Mouse (Mus musculus) lung, postnatal 0 days (tissue): ENCODE results near the gene Capn12. TPM values are rescaled to one million over a fixed set of nuclear protein-coding genes. Genes with fewer than 3 reads are reported as not detected.

Source experiments
- ATAC-seq: fragments of 200-750 bp; cut with Nextera tagmentation; 2 replicates; pipeline ENCODE4 v1.8.0; 2017; ENCODE audit warnings: moderate library complexity
- DNase-seq: peaks from one replicate; pipeline ENCODE4 v3.0.0-alpha.2; 2016; ENCODE audit warnings: low spot score
- H3K27ac ChIP-seq: fragments of 300-500 bp; sonication (generic); 2 replicates; pipeline ENCODE4 v1.5.1; 2014; ENCODE audit warnings: antibody characterized with exemption, mild to moderate bottlenecking, low read length, mixed read lengths
- H3K27me3 ChIP-seq: fragments of 300-500 bp; sonication (generic); replicated peaks from 2 replicates; pipeline ENCODE4 v1.6.1; 2014; ENCODE audit warnings: low read length, mixed read lengths; ENCODE audit not compliant: insufficient read depth
- H3K36me3 ChIP-seq: fragments of 300-500 bp; sonication (generic); 2 replicates; pipeline ENCODE4 v1.6.1; 2014; ENCODE audit warnings: low read length, mixed read lengths; ENCODE audit not compliant: insufficient read depth
- H3K4me1 ChIP-seq: fragments of 300-500 bp; sonication (generic); 2 replicates; pipeline ENCODE4 v1.6.1; 2014; ENCODE audit warnings: antibody characterized with exemption, low read depth, low read length, mixed read lengths; ENCODE audit not compliant: insufficient read depth
- H3K4me2 ChIP-seq: fragments of 300-500 bp; sonication (generic); replicated peaks from 2 replicates; pipeline ENCODE4 v1.6.1; 2014; ENCODE audit warnings: low read depth, mild to moderate bottlenecking, low read length, moderate library complexity, mixed read lengths
- H3K4me3 ChIP-seq: fragments of 300-500 bp; sonication (generic); 2 replicates; pipeline ENCODE4 v1.5.1; 2014; ENCODE audit warnings: low read depth, low read length
- H3K9ac ChIP-seq: fragments of 300-500 bp; sonication (generic); replicated peaks from 2 replicates; pipeline ENCODE4 v1.6.1; 2014; ENCODE audit warnings: low read depth, mild to moderate bottlenecking
- H3K9me3 ChIP-seq: fragments of 300-500 bp; sonication (generic); 2 replicates; pipeline ENCODE4 v1.6.1; 2016; ENCODE audit warnings: low read length, mixed read lengths
- CTCF ChIP-seq: IDR thresholded peaks from 2 replicates; pipeline ENCODE4 v1.5.1; 2016; ENCODE audit warnings: antibody characterized with exemption, mild to moderate bottlenecking
- EP300 ChIP-seq: IDR thresholded peaks from 2 replicates; pipeline ENCODE4 v1.6.1; 2016; ENCODE audit warnings: antibody characterized with exemption, mild to moderate bottlenecking, control low read depth
- WGBS: fragments of 180-500 bp; shearing (Covaris S2); extraction: QIAGEN DNeasy Blood & Tissue Kit; methylation state at CpG from one replicate; pipeline ENCODE4 v1.1.7; 2014; 5-methylcytosine and 5-hydroxymethylcytosine counted together
- polyA plus RNA-seq: library from polyadenylated mRNA; unstranded; fragments of >200 nt; fragmentation: Nextera tagmentation; extraction: Ambion mirVana; gene quantifications from 2 replicates; pipeline ENCODE4 v1.2.1, GENCODE M21; 2015

Gene Capn12
- polyA plus RNA-seq, 1 experiment from 2014 or later = 0.33 TPM

DNA sequence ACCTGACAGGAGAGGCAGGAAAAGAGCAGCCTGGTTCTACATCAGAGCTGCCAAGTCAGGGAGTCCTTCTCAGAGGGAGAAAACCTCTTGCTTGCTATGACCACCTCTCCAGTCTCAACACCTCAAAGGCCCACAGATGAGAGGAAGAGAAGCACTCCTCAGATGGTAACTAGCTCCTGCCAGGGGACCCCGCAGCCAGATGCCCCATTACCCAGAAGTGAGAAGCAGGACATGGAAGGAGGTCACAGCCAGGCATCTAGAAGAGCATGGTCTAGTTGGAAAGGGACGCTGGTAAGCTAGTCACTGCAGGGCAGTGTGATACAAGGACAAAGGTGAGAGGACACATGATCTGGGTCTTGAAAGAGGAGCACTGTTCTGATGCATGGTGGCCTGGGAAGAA lies 52.6 kb downstream of the Capn12 start:
- 90% methylated on average over 2 of the region's 2 CpGs for WGBS
- Histone ChIP-seq H3K27me3 (no peaks in the 10 kb centered on the region), H3K9me3 (no peaks in the 10 kb centered on the region), H3K4me2 (no peak overlapping the region), H3K27ac (no peak overlapping the region; the same call in 1 of the 2 replicates), H3K4me3 (no peak overlapping the region), H3K4me1 (peaks cover 33% of the 10 kb centered on the region; the same call in 1 of the 2 replicates), H3K9ac (no peak overlapping the region), H3K36me3 (0 out of 2 replicates have a peak, but pooled peaks cover 5% of the 10 kb centered on the region)
- ATAC-seq = no peak
- TF ChIP-seq EP300 (no peak), CTCF (no peak)
- DNase-seq = no peak

DNA sequence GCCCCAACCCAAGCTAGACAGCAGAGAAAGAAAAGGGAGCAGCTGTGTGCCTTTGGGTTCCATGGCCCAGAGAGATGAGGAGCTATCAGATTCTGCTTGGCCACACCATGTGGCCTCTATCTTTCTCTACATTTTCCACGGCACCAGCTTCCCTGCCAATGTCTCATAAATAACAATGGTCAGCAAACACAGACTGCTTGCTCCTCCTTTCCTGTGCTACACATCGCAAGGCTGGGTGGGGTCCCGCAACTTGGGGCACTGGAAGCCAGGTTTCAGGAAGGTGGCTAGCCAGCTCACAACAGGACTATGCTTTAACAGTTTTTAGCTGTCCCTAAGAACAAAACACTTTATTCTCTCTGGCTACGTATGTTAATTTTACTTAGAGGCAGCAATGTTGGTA lies 55.6 kb downstream of the Capn12 start:
- H3K27me3 ChIP-seq = no peaks in the 10 kb centered on the region
- DNase-seq = peak; percentile 55
- peak overlapping the region; percentile 52 for H3K27ac ChIP-seq
- H3K4me1 ChIP-seq = peaks cover 41% of the 10 kb centered on the region; the same call in 1 of the 2 replicates
- no peak overlapping the region for H3K9ac ChIP-seq
- no peak overlapping the region for H3K4me2 ChIP-seq
- no peak for TF ChIP-seq CTCF
- TF ChIP-seq EP300 = peak; percentile 39; the same call in 1 of the 2 replicates
- 45% methylated on average over 4 of the region's 4 CpGs for WGBS
- no peak overlapping the region for H3K4me3 ChIP-seq
- peak; percentile 32; the same call in 1 of the 2 replicates for ATAC-seq
- 0 out of 2 replicates have a peak, but pooled peaks cover 5% of the 10 kb centered on the region for H3K36me3 ChIP-seq
- no peaks in the 10 kb centered on the region for H3K9me3 ChIP-seq

GRCm38 (mm10) chr7:28938654-28939053 lies 57.4 kb downstream of the Capn12 start:
- Histone ChIP-seq H3K9ac (no peak overlapping the region), H3K4me1 (peaks cover 36% of the 10 kb centered on the region; the same call in 1 of the 2 replicates), H3K27me3 (no peaks in the 10 kb centered on the region), H3K9me3 (no peaks in the 10 kb centered on the region), H3K27ac (0 out of 2 replicates have a peak overlapping the region, but pooled peaks have one; percentile 77), H3K36me3 (0 out of 2 replicates have a peak, but pooled peaks cover 5% of the 10 kb centered on the region), H3K4me2 (no peak overlapping the region), H3K4me3 (no peak overlapping the region)
- DNase-seq (no peak), ATAC-seq (0 out of 2 replicates have a peak, but pooled peaks have one; percentile 9)
- 82% methylated on average over 4 of the region's 4 CpGs for WGBS
- peak; percentile 48 for TF ChIP-seq CTCF
- TF ChIP-seq EP300 = no peak

DNA sequence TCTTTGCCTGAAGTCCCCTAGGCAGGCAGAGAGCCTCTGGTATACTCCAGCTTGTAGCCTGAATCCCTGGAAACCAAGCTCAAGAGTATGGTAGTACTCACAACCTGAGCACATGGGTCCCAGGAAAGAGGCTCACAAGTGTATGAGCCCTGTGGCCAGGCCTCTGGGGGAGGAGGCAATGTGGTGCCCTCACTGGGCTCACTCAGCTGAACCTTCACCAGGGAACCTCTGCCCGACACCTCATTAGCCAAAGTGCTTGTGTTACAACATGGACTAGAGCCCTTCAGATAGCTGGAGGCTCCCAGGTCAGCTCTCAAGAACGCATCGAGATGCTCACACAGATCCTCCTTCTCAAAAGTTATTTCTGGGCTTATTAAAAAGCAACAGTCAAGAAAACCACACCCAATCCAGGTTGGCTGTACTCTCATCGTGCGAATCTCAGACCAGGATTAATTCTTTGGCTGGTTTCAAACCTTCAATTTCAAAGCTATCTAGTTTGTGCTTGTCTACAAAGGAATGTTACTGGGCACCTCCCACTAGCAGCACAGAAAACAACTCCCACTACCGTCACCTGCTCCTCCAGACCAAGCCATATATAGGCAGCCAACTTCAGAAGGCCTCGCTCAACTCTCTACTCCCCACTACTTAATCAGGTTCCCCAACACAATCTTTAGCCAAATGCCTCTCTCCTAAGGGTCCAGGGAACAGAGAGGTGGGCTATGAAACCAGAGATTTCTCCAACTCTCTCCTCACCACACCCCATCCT lies 58.4 kb downstream of the Capn12 start:
- Histone ChIP-seq H3K27me3 (no peaks in the 10 kb centered on the region), H3K9me3 (no peaks in the 10 kb centered on the region), H3K4me1 (peaks cover 36% of the 10 kb centered on the region; the same call in 1 of the 2 replicates), H3K4me2 (no peak overlapping the region), H3K4me3 (no peak overlapping the region), H3K9ac (no peak overlapping the region), H3K27ac (peak overlapping the region; percentile 77), H3K36me3 (no peaks in the 10 kb centered on the region)
- ATAC-seq = peak; percentile 46
- DNase-seq = peak; percentile 50
- TF ChIP-seq EP300 = no peak
- no peak for TF ChIP-seq CTCF
- 53% methylated on average over 7 of the region's 7 CpGs for WGBS

DNA sequence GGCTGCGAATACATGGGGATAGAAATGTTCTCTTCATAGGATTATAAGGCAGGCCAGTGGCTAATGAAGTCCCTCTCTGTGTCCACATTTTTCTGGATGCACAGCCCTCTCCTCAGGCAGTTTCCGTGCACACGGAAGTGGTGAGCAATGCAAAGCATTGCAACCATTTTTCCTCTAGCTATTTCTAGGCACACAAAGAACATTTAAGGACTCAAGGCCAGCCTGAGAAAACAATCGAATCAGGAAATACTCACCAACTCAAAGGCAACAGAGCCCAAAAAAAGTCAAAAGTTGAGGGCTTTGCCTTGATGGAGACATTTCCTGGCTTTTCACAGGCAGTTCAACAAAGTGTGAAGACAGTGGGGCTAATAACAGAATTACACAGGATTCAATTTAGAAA lies 59.9 kb downstream of the Capn12 start:
- Histone ChIP-seq H3K4me3 (no peak overlapping the region), H3K9me3 (no peaks in the 10 kb centered on the region), H3K27ac (peak overlapping the region; percentile 77), H3K36me3 (no peaks in the 10 kb centered on the region), H3K9ac (no peak overlapping the region), H3K4me2 (no peak overlapping the region), H3K4me1 (peaks cover 49% of the 10 kb centered on the region; the same call in 1 of the 2 replicates), H3K27me3 (no peaks in the 10 kb centered on the region)
- no peak for ATAC-seq
- WGBS = 33% methylated on average over 4 of the region's 4 CpGs
- peak; percentile 49 for DNase-seq
- TF ChIP-seq CTCF (no peak), EP300 (no peak)

- peaks cover 51% of the 10 kb centered on the region; the same call in 1 of the 2 replicates for H3K4me1 ChIP-seq
- H3K36me3 ChIP-seq = no peaks in the 10 kb centered on the region
- DNase-seq (no peak), ATAC-seq (no peak)
- H3K4me2 ChIP-seq = no peak overlapping the region
- H3K27ac ChIP-seq = peak overlapping the region; percentile 77
- H3K4me3 ChIP-seq = no peak overlapping the region
- H3K9me3 ChIP-seq = no peaks in the 10 kb centered on the region
- TF ChIP-seq EP300 (no peak), CTCF (no peak)
- H3K27me3 ChIP-seq = no peaks in the 10 kb centered on the region
- WGBS = 37% methylated on average over 4 of the region's 4 CpGs
- no peak overlapping the region for H3K9ac ChIP-seq
These were observed 60.3 kb downstream of the Capn12 start for GRCm38 (mm10) chr7:28941542-28941941.

Other genes with a start within 250 kb of the Capn12 start
- 2.3 and 2.8 TPM in 2 replicates for gene Fbxo27, start 188.6 kb upstream of the Capn12 start, polyA plus RNA-seq
- gene Fbxo17, start 164.6 kb upstream of the Capn12 start, polyA plus RNA-seq = 10.9 and 11.0 TPM in 2 replicates
- 99.7 and 101 TPM in 2 replicates for gene Mrps12, start 139.6 kb upstream of the Capn12 start, polyA plus RNA-seq
- gene Sars2, start 139.4 kb upstream of the Capn12 start, polyA plus RNA-seq = 6.0 and 7.0 TPM in 2 replicates
- gene Ccer2, start 125.2 kb upstream of the Capn12 start, polyA plus RNA-seq = not detected in 2 replicates
- 55.4 and 57.1 TPM in 2 replicates for gene Sirt2, start 114.7 kb upstream of the Capn12 start, polyA plus RNA-seq
- gene Nfkbib, start 113.9 kb upstream of the Capn12 start, polyA plus RNA-seq = 42.3 and 42.7 TPM in 2 replicates
- gene Rinl, start 92.5 kb upstream of the Capn12 start, polyA plus RNA-seq = 10.2 and 12.9 TPM in 2 replicates
- 151 and 154 TPM in 2 replicates for gene Hnrnpl, start 72.9 kb upstream of the Capn12 start, polyA plus RNA-seq
- gene Ech1, start 56.2 kb upstream of the Capn12 start, polyA plus RNA-seq = 287 and 308 TPM in 2 replicates
- gene Lgals4, start 47.6 kb upstream of the Capn12 start, polyA plus RNA-seq = 14.9 and 15.6 TPM in 2 replicates
- 2.2 and 3.0 TPM in 2 replicates for gene Lgals7, start 17.6 kb upstream of the Capn12 start, polyA plus RNA-seq
- 202 and 218 TPM in 2 replicates for gene Actn4, start 80.9 kb downstream of the Capn12 start, polyA plus RNA-seq
- gene Eif3k, start 100.4 kb downstream of the Capn12 start, polyA plus RNA-seq = 287 and 294 TPM in 2 replicates
- 2.0 and 3.5 TPM in 2 replicates for gene Map4k1, start 100.6 kb downstream of the Capn12 start, polyA plus RNA-seq
- 0.01 and 0.05 TPM in 2 replicates for gene Ryr1, start 243.8 kb downstream of the Capn12 start, polyA plus RNA-seq